Mouse (Mus musculus) heart, embryonic 12.5 days (tissue): ENCODE data around the gene Snx30. TPM values are rescaled to one million over a fixed set of nuclear protein-coding genes. Genes with fewer than 3 reads are reported as not detected.

Experiments used
- ATAC-seq: fragments of 200-750 bp; cut with Nextera tagmentation; 2 replicates; pipeline ENCODE4 v1.8.0; 2017; ENCODE audit warnings: moderate TSS enrichment, moderate library complexity; ENCODE audit not compliant: insufficient number of reproducible peaks, low FRiP score
- H3K27ac ChIP-seq: fragments of 300-500 bp; sonication (generic); 2 replicates; pipeline ENCODE4 v1.5.1; 2016; ENCODE audit warnings: mild to moderate bottlenecking, moderate library complexity; ENCODE audit not compliant: poor library complexity, severe bottlenecking
- H3K27me3 ChIP-seq: fragments of 300-500 bp; sonication (generic); replicated peaks from 2 replicates; pipeline ENCODE4 v1.6.1; 2016; ENCODE audit warnings: mild to moderate bottlenecking, moderate library complexity
- H3K36me3 ChIP-seq: fragments of 300-500 bp; sonication (generic); 2 replicates; pipeline ENCODE4 v1.6.1; 2016; ENCODE audit warnings: mild to moderate bottlenecking, moderate library complexity
- H3K4me1 ChIP-seq: fragments of 300-500 bp; sonication (generic); replicated peaks from 2 replicates; pipeline ENCODE4 v1.6.1; 2016; ENCODE audit warnings: mild to moderate bottlenecking
- H3K4me2 ChIP-seq: fragments of 300-500 bp; sonication (generic); 2 replicates; pipeline ENCODE4 v1.6.1; 2016; ENCODE audit warnings: mild to moderate bottlenecking, moderate library complexity
- H3K4me3 ChIP-seq: fragments of 300-500 bp; sonication (generic); 2 replicates; pipeline ENCODE4 v1.5.1; 2016; ENCODE audit warnings: mild to moderate bottlenecking
- H3K9ac ChIP-seq: fragments of 300-500 bp; sonication (generic); 2 replicates; pipeline ENCODE4 v1.6.1; 2016; ENCODE audit warnings: mild to moderate bottlenecking, moderate library complexity
- H3K9me3 ChIP-seq: fragments of 300-500 bp; sonication (generic); replicated peaks from 2 replicates; pipeline ENCODE4 v1.6.1; 2016; ENCODE audit warnings: mild to moderate bottlenecking, moderate library complexity
- WGBS: fragments of 180-500 bp; shearing (Covaris S2); methylation state at CpG from one replicate; pipeline ENCODE4 v1.1.7; 2016; 5-methylcytosine and 5-hydroxymethylcytosine counted together
- polyA plus RNA-seq: library from polyadenylated mRNA; unstranded; fragments of >200 nt; fragmentation: Nextera tagmentation; extraction: Ambion mirVana; gene quantifications from 2 replicates; pipeline ENCODE4 v1.2.1, GENCODE M21; 2016

The Snx30 gene
- polyA plus RNA-seq, 1 experiment from 2014 or later = 8.6 TPM

GRCm38 (mm10) chr4:59902547-59902946, 96.9 kb downstream of the Snx30 start:
- no peak overlapping the region for H3K4me3 ChIP-seq
- no peak overlapping the region for H3K9ac ChIP-seq
- no peak overlapping the region for H3K4me2 ChIP-seq
- no peaks in the 10 kb centered on the region for H3K9me3 ChIP-seq
- no peak for ATAC-seq
- H3K27ac ChIP-seq = 0 out of 2 replicates have a peak overlapping the region, but pooled peaks have one; percentile 35
- peaks cover 6% of the 10 kb centered on the region; the same call in 1 of the 2 replicates for H3K36me3 ChIP-seq
- H3K27me3 ChIP-seq = no peaks in the 10 kb centered on the region
- WGBS = 70% methylated on average over 6 of the region's 6 CpGs
- H3K4me1 ChIP-seq = peaks cover 45% of the 10 kb centered on the region

GRCm38 (mm10) chr4:59907092-59907491, 101.5 kb downstream of the Snx30 start:
- Histone ChIP-seq H3K4me1 (peaks cover 28% of the 10 kb centered on the region), H3K36me3 (no peaks in the 10 kb centered on the region), H3K4me2 (no peak overlapping the region), H3K4me3 (no peak overlapping the region), H3K27ac (no peak overlapping the region), H3K9me3 (no peaks in the 10 kb centered on the region), H3K9ac (no peak overlapping the region), H3K27me3 (no peaks in the 10 kb centered on the region)
- no peak for ATAC-seq
- 86% methylated on average over 6 of the region's 6 CpGs for WGBS

- Histone ChIP-seq H3K27ac (no peak overlapping the region), H3K9ac (no peak overlapping the region), H3K9me3 (no peaks in the 10 kb centered on the region), H3K36me3 (no peaks in the 10 kb centered on the region), H3K4me1 (peaks cover 23% of the 10 kb centered on the region), H3K4me2 (no peak overlapping the region), H3K4me3 (no peak overlapping the region), H3K27me3 (no peaks in the 10 kb centered on the region)
- 62% methylated on average over 10 of the region's 10 CpGs for WGBS
- ATAC-seq = no peak
Measured at GRCm38 (mm10) chr4:59907657-59908230, 102.1 kb downstream of the Snx30 start.

GRCm38 (mm10) chr4:59908785-59909184, 103.1 kb downstream of the Snx30 start:
- Histone ChIP-seq H3K36me3 (no peaks in the 10 kb centered on the region), H3K9me3 (no peaks in the 10 kb centered on the region), H3K9ac (no peak overlapping the region), H3K4me2 (no peak overlapping the region), H3K4me1 (peaks cover 16% of the 10 kb centered on the region), H3K4me3 (no peak overlapping the region), H3K27me3 (peaks cover 1% of the 10 kb centered on the region; the same call in 1 of the 2 replicates), H3K27ac (no peak overlapping the region)
- WGBS = 82% methylated on average over 2 of the region's 2 CpGs
- ATAC-seq = no peak

- Histone ChIP-seq H3K27me3 (peaks cover 11% of the 10 kb centered on the region; the same call in 1 of the 2 replicates), H3K4me1 (no peaks in the 10 kb centered on the region), H3K4me3 (no peak within 1 kb of the TSS), H3K4me2 (0 out of 2 replicates have a peak within 1 kb of the TSS, but pooled peaks have one; percentile 1), H3K36me3 (no peaks in the 10 kb centered on the region), H3K9me3 (no peaks in the 10 kb centered on the region), H3K9ac (no peak within 1 kb of the TSS), H3K27ac (no peak within 1 kb of the TSS)
- ATAC-seq = no peak
- WGBS = 17% methylated on average over 22 of the region's 22 CpGs
Measured at GRCm38 (mm10) chr4:59914608-59915403, 109.2 kb downstream of the Snx30 start, which contains the start of gene Slc46a2. TSS of gene Slc46a2 (minus strand) at chr4:59915056.

GRCm38 (mm10) chr4:59917966-59918365, 112.3 kb downstream of the Snx30 start:
- no peak overlapping the region for H3K9ac ChIP-seq
- H3K4me2 ChIP-seq = no peak overlapping the region
- no peaks in the 10 kb centered on the region for H3K36me3 ChIP-seq
- peaks cover 11% of the 10 kb centered on the region; the same call in 1 of the 2 replicates for H3K27me3 ChIP-seq
- no peak for ATAC-seq
- 0 out of 2 replicates have a peak, but pooled peaks cover under 1% of the 10 kb centered on the region for H3K4me1 ChIP-seq
- H3K4me3 ChIP-seq = no peak overlapping the region
- no peaks in the 10 kb centered on the region for H3K9me3 ChIP-seq
- H3K27ac ChIP-seq = no peak overlapping the region
- WGBS = 86% methylated on average over 3 of the region's 3 CpGs

GRCm38 (mm10) chr4:59925082-59925481, 119.4 kb downstream of the Snx30 start:
- peaks cover 9% of the 10 kb centered on the region for H3K4me1 ChIP-seq
- H3K4me2 ChIP-seq = no peak overlapping the region
- no peak overlapping the region for H3K27ac ChIP-seq
- H3K9me3 ChIP-seq = no peaks in the 10 kb centered on the region
- WGBS = 86% methylated on average over 9 of the region's 9 CpGs
- no peaks in the 10 kb centered on the region for H3K27me3 ChIP-seq
- H3K36me3 ChIP-seq = no peaks in the 10 kb centered on the region
- H3K4me3 ChIP-seq = no peak overlapping the region
- H3K9ac ChIP-seq = no peak overlapping the region
- ATAC-seq = no peak

GRCm38 (mm10) chr4:59927666-59928065, 122.0 kb downstream of the Snx30 start:
- peaks cover 9% of the 10 kb centered on the region for H3K4me1 ChIP-seq
- no peaks in the 10 kb centered on the region for H3K27me3 ChIP-seq
- H3K9ac ChIP-seq = no peak overlapping the region
- WGBS = 75% methylated on average over 3 of the region's 3 CpGs
- H3K4me2 ChIP-seq = no peak overlapping the region
- H3K4me3 ChIP-seq = no peak overlapping the region
- H3K27ac ChIP-seq = no peak overlapping the region
- H3K36me3 ChIP-seq = no peaks in the 10 kb centered on the region
- H3K9me3 ChIP-seq = no peaks in the 10 kb centered on the region
- no peak for ATAC-seq

- Histone ChIP-seq H3K4me3 (no peak overlapping the region), H3K9ac (no peak overlapping the region), H3K27me3 (no peaks in the 10 kb centered on the region), H3K4me1 (peaks cover 5% of the 10 kb centered on the region), H3K4me2 (no peak overlapping the region), H3K36me3 (no peaks in the 10 kb centered on the region), H3K9me3 (no peaks in the 10 kb centered on the region), H3K27ac (no peak overlapping the region)
- WGBS = 18% methylated on average over 6 of the region's 6 CpGs
- ATAC-seq = no peak
Measured at GRCm38 (mm10) chr4:59928347-59928746, 122.7 kb downstream of the Snx30 start.

- Histone ChIP-seq H3K36me3 (no peaks in the 10 kb centered on the region), H3K4me1 (no peaks in the 10 kb centered on the region), H3K4me3 (no peak overlapping the region), H3K27ac (no peak overlapping the region), H3K9ac (no peak overlapping the region), H3K4me2 (no peak overlapping the region), H3K27me3 (no peaks in the 10 kb centered on the region), H3K9me3 (no peaks in the 10 kb centered on the region)
- 44% methylated on average over 6 of the region's 6 CpGs for WGBS
- peak; percentile 64; the same call in 1 of the 2 replicates for ATAC-seq
Measured at GRCm38 (mm10) chr4:59932505-59933281, 127.1 kb downstream of the Snx30 start.

- no peak overlapping the region for H3K27ac ChIP-seq
- no peak overlapping the region for H3K9ac ChIP-seq
- WGBS = 71% methylated on average over 2 of the region's 2 CpGs
- H3K9me3 ChIP-seq = no peaks in the 10 kb centered on the region
- H3K36me3 ChIP-seq = no peaks in the 10 kb centered on the region
- no peaks in the 10 kb centered on the region for H3K27me3 ChIP-seq
- ATAC-seq = no peak
- H3K4me3 ChIP-seq = no peak overlapping the region
- no peak overlapping the region for H3K4me2 ChIP-seq
- H3K4me1 ChIP-seq = no peaks in the 10 kb centered on the region
Measured at GRCm38 (mm10) chr4:59937543-59937942, 131.9 kb downstream of the Snx30 start.
